Mouse (Mus musculus): ENCODE data around the gene Acap1.
"Not testable (repeated sequence)": the region's sequence is repeated elsewhere in the genome, so short reads cannot be mapped to it uniquely, and the experiment has no call there.

Acap1 gene

DNA sequence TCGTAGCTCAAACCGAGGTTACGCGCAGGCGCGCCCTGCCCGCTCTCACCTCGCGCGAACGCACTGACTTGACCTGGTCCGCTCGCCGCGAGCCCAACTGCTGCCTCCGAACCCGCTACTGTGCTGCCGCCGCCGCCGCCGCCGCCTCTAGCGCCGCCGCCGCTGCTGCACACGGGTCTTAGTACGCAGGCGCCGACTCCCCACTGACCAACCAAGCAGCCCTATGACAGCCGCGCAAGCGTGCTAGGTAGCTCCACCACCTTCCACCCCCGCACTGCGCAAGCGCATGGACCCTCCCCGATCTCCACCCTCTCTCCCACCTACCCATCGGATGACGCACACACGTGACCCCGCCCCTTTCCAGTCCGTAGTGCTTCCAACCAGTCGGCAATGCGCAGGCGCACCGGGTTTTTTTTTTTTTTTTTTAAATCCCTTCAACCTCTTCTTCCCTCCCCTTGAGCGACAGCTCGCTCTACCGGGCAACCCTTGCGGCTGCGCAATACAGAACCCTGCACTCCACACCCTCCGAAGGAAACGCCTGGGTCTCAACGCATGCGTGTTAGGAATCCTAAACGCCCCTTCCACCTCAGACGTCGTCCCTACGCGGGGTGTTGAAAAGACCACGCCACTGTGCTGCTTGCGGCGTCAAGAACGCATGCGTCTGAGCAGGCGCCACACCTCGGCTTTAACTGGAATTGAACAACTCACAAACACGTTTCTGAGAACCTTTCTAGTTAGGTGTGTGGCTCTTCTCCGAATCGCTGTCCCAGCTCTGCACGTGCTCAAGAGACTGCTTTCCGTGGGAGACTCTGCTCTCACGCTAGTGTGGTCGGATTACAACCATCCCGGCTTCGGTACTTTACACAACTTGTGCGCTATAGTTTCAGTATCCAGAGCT lies 26.0 kb upstream of the Acap1 start, which contains the start of gene Eif5a:
TSS of gene Eif5a (minus strand) at position 845 of the 898 bp plus-strand sequence.
- peak; percentile 100 for DNase-seq (ENCODE audit: low read depth, low spot score)

DNA sequence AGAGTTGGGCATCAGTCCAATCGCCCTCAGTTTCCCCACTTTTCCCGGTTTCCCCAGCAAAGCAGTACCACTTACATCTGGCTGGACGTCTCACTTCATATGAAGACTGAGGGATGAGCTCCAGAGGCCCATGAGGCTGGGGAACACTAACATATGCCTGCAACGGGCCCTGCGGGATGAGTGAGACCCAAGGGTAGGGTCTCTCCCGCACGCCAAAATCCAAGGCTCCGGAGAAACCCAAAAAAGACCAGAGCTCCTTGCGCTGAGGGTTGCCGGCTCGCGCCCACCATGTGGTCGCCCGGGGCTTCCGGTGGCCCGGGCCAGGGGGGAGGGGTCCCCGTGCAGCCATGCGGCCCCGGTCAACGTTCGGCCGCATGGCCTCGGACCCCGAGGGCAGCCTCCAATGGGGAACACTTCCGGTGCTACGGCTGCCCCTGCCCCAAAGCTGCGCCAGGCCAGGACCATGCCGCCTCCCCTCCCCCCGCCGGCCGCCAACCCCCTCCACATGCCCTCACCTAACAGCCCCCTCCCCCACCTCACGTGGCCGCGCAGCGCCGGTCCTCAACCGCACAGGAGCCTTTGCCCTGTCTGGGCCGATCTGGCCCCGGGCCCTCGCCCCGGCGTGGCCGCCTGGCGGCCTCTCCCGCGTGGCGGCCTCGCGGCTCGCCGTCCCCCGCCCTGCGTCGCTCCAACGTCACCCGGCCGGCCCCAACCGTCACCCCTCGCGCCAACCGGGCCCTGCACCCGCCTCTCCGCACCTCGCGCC lies 25.1 kb upstream of the Acap1 start:
- no peak for DNase-seq (ENCODE audit: low read depth, low spot score)

DNA sequence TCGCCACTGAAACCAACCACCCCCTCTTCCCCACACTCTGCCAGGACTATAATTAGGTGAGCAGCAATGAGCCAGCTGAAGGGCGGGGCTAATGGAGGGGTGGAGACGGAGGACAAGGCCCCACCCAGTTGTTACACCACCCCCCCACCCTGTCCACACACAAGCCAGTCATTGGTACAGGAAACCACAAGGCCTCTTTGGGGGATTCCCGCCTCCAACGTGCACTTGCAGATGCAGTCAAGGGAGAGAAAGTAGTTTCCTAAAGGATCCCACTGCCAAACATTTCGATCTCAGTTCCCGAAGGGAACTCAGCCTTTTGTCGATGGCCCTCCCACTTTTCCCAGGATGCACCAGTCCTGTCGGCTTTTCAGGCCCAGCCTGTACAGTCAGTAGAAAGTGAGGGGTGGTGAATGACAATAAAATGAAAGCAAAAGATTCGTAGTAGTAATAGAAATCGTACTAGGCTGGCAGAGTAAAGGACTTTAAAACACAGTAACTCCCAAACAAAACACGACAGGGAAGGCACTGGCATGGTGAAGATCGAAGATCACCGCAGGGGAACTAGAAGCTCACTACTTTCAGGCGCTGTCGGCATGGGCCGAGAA lies 24.4 kb upstream of the Acap1 start:
- DNase-seq (ENCODE audit: low read depth, low spot score): no peak

GRCm38 (mm10) chr11:69919053-69919452 lies 23.7 kb upstream of the Acap1 start:
- DNase-seq (ENCODE audit: low read depth, low spot score): no peak

DNA sequence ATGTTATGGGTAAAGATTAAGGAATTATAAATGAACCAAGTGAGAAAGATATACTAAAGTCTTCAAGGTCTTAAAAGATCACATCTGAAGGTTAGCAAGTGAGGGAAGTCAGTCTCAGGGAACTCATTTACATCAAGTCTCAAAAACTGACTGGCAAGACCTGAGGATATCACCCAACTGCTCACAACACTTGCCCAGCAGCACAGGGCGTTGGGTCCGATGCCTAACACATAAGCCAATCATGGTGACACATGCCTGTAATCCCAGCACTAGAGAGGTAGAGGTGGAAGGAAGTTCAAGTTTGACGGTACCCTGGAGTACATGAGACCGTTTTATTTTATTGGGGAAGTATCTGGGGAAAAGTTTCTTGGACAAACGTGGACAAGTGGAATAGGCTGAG lies 22.8 kb upstream of the Acap1 start:
- DNase-seq (ENCODE audit: low read depth, low spot score): no peak

GRCm38 (mm10) chr11:69917379-69917948 lies 22.1 kb upstream of the Acap1 start:
- DNase-seq (ENCODE audit: low read depth, low spot score): no peak

GRCm38 (mm10) chr11:69916652-69917378 lies 21.5 kb upstream of the Acap1 start:
- not testable (repeated sequence) for DNase-seq (ENCODE audit: low read depth, low spot score)

DNA sequence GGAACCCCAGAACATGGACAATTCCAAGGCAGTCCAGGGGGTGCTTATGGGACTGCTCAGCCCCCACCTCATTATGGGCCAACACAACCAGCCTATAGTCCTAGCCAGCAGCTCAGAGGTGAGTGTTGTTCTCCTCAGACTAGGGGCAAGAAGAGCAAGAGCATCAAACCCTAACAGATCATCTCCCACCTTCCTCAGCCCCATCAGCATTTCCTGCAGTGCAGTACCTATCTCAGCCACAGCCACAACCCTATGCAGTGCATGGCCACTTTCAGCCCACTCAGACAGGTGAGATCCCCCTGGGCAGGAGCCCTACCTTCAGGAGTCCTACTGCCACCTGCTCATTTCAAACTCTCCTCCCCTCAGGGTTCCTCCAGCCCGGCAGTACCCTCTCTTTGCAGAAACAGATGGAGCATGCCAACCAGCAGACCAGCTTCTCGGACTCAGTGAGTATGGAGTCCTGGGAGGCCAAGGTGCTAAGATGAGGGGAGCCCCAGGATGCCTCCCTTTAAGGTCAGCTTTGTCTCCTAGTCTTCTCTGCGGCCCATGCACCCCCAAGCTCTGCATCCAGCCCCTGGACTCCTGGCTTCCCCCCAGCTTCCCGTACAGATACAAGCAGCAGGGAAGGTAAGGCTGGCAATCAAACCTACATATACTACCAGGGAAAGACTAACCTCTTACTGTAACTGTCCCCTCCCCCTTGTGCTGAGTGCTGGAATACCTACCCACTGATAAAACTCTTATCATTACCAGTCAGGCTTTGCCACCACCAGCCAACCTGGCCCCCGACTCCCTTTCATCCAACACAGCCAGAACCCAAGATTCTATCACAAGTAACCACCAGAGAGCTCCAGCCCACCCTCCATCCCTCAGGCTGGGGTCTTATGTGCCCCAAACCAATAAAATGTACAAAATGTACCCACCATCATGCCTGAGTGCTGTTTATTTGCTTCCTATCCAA lies 20.6 kb upstream of the Acap1 start:
- DNase-seq (ENCODE audit: low read depth, low spot score): no peak

GRCm38 (mm10) chr11:69914917-69915430 lies 19.6 kb upstream of the Acap1 start:
- no peak for DNase-seq (ENCODE audit: low read depth, low spot score)

DNA sequence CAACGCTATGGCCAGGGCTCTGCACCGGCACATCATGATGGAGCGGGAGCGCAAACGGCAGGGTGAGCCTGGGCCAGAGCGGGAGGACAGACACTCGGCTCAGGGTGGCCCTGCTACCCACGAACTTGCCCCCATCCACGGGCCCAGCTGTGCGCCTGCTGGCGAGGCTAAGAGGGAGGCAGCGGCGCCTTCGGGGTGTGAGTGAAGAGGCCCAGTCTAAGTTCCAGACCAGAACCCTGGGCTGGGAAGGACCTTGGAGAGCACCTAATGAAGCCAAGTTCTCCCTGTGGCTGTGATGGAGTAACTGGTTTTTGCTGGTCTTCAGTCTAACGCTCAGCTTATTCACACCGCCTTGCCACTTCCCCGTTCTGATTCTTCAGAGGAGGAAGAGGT lies 19.0 kb upstream of the Acap1 start:
- DNase-seq (ENCODE audit: low read depth, low spot score): no peak

DNA sequence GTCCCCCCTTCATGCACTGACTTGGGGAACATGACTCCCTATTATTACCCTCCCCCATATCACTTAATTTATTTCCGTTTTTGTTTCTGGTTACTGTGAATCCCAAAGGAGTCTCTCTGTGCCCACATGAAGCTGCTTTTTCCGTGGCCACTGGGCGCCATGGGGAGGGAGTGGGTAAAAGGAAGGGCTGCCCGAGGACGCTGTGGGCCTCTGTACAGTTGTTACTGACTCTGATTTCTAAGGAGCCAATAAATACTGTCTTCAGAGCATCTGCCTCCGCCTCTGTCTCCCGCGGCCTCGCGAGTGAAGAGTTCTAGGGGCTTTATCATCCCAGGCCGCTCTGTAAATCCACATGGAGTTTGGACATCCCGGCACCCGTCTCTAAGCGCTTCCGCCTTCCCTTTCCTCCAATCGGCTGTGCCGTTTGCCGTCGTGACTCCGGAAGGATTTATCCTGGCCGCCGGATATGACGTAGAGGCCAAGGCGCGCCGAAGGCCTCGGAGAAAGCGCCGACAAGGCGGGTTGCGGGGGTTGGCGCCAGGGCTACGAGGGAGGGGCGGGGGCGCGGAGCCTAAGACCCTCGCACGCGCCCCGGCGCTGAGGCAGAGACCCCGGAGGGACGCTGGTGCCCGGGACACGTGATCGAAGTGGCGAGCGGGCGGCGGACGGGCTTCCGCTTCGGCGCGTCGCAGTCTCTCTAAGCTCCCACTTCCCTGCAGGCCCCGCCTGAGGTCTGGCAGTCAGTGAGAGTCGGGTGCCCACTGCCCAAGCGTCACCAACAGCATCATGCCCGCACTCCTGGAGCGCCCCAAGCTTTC lies 18.4 kb upstream of the Acap1 start, which contains the start of gene Gps2:
TSS of gene Gps2 (plus strand) at position 335 of the 818 bp plus-strand sequence.
- DNase-seq (ENCODE audit: low read depth, low spot score): peak; percentile 95

- no peak for DNase-seq (ENCODE audit: low read depth, low spot score)
Observed at GRCm38 (mm10) chr11:69912716-69913530, 17.6 kb upstream of the Acap1 start.

- no peak for DNase-seq (ENCODE audit: low read depth, low spot score)
Observed at GRCm38 (mm10) chr11:69911701-69912100, 16.4 kb upstream of the Acap1 start.

GRCm38 (mm10) chr11:69910781-69911560 lies 15.6 kb upstream of the Acap1 start:
- DNase-seq (ENCODE audit: low read depth, low spot score): no peak

- DNase-seq (ENCODE audit: low read depth, low spot score): no peak
Observed at GRCm38 (mm10) chr11:69910177-69910576, 14.8 kb upstream of the Acap1 start.

DNA sequence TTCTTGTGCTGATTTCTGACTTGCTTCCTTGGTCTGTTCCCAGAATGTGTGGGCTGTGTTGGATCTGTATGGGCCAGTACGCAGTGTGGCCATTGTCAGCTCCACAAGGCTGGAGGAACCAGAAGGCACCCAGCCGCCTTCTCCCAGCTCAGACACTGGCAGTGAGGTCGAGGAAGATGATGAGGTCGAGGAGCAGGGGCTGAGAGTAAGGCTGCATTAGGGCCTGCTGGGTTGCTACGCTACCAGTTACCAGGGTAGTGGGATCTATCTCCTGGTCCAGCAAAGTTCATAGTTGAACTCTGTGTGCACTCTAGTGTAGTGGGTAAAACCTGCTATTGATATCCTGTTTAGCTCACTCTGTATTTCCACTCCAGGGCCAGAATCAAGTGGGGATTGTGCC lies 13.8 kb upstream of the Acap1 start:
- DNase-seq (ENCODE audit: low read depth, low spot score): no peak

DNA sequence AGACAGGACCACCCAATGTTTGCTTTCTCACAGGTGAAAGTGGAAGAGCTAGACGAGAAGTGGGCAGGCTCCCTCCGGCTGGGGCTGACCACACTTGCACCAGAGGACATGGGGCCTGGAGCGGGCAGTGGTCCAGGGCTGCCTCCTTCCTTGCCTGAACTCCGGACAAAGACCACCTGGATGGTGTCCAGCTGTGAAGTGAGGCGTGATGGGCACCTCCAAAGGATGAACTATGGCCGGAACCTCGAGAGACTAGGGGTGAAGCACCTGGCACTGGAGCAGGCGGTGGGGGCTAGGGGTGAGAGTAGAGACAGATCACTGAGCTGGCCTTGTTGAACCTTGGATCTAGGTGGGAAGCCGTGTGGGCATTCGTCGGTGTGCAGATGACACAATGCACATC lies 13.3 kb upstream of the Acap1 start:
- no peak for DNase-seq (ENCODE audit: low read depth, low spot score)

Data from retina, adult 2 months (tissue).